Mouse (Mus musculus) hematopoietic multipotent progenitor cell, adult 10-12 weeks (in vitro differentiated cells): ENCODE results near the gene Serpinb2. TPM values are rescaled to one million over a fixed set of nuclear protein-coding genes. Genes with fewer than 3 reads are reported as not detected.

Experiments
- polyA plus RNA-seq: library from polyadenylated mRNA; stranded (reverse); fragments of >175 nt; gene quantifications from 2 replicates; pipeline ENCODE4 v1.2.3, GENCODE M21; 2012; ENCODE audit warnings: low replicate concordance

Serpinb2 gene
- polyA plus RNA-seq = 0.09 and 0.62 TPM in 2 replicates

GRCm38 (mm10) chr1:107511252-107511651 is at the start of gene Serpinb2:
Gene Serpinb2 (plus strand): TSS chr1:107511423.

Other genes starting within 250 kb of the Serpinb2 start
- not detected in 2 replicates for gene Serpinb3b, start 233.1 kb upstream of the Serpinb2 start, polyA plus RNA-seq
- gene Serpinb3c, start 233.1 kb upstream of the Serpinb2 start, polyA plus RNA-seq = not detected in 2 replicates
- not detected in 2 replicates for gene Serpinb11, start 150.2 kb upstream of the Serpinb2 start, polyA plus RNA-seq
- gene Serpinb7, start 111.8 kb upstream of the Serpinb2 start, polyA plus RNA-seq = 0.10 TPM in 1 of 2 replicates, not detected in the other
- 0.11 TPM in 1 of 2 replicates, not detected in the other for gene Serpinb8, start 78.6 kb downstream of the Serpinb2 start, polyA plus RNA-seq